ENCODE assay signal across 28 mouse cellular contexts in the genomic region with DNA sequence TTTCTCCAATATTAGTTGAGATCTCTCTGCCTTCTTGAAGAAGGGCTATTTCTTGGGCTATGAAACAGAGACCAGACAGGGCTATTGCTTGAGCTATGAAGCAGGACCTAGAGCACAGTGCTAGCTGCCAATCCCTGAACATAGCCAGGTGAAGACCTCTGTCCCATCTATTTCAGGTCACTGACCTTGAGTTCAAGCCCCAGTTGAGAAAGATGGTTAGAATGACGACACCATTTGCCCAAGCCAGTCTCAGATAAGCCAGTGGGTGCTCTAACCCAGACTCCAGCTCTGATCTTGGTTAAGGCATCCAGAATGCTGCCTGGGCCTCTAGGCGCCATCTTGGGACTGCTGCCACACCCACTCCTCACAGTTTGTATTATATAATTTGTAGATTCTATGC.
"Had no signal": no experiment of that assay in that cellular context is flagged by ENCODE, and none has a peak within 500 bp of the region (broad histone marks: within the 10 kb centered on the region; RNA-seq: fewer than 3 reads in every experiment).

No protein-coding gene starts in this region.

- H3K4me1 ChIP-seq: embryonic facial prominence, embryonic 13.5 days; embryonic facial prominence, embryonic 15.5 days had no signal

- H3K4me2 ChIP-seq: embryonic facial prominence, embryonic 12.5 days; embryonic facial prominence, embryonic 13.5 days; embryonic facial prominence, embryonic 15.5 days; forebrain, embryonic 12.5 days; forebrain, embryonic 13.5 days; forebrain, embryonic 15.5 days had no signal

- H3K27me3 ChIP-seq: embryonic facial prominence, embryonic 12.5 days; embryonic facial prominence, embryonic 13.5 days; embryonic facial prominence, embryonic 15.5 days; forebrain, embryonic 12.5 days; forebrain, embryonic 13.5 days; forebrain, embryonic 15.5 days had no signal

- H3K9me3 ChIP-seq: embryonic facial prominence, embryonic 10.5 days; embryonic facial prominence, embryonic 12.5 days; embryonic facial prominence, embryonic 13.5 days; embryonic facial prominence, embryonic 15.5 days; forebrain, embryonic 10.5 days; forebrain, embryonic 12.5 days; forebrain, embryonic 13.5 days; forebrain, embryonic 15.5 days had no signal

- H3K27ac ChIP-seq: embryonic facial prominence, embryonic 10.5 days; embryonic facial prominence, embryonic 12.5 days; embryonic facial prominence, embryonic 13.5 days; embryonic facial prominence, embryonic 15.5 days; forebrain, embryonic 10.5 days; forebrain, embryonic 12.5 days; forebrain, embryonic 13.5 days; forebrain, embryonic 15.5 days; gastrocnemius, adult 2 months had no signal

- ATAC-seq: forebrain, embryonic 13.5 days; forebrain, embryonic 14.5 days; forebrain, embryonic 15.5 days; forebrain, embryonic 16.5 days; forebrain, postnatal 0 days had no signal

- H3K36me3 ChIP-seq: embryonic facial prominence, embryonic 10.5 days; embryonic facial prominence, embryonic 12.5 days; embryonic facial prominence, embryonic 13.5 days; embryonic facial prominence, embryonic 15.5 days; forebrain, embryonic 10.5 days; forebrain, embryonic 12.5 days; forebrain, embryonic 15.5 days had no signal

- H3K4me3 ChIP-seq: embryonic facial prominence, embryonic 10.5 days; embryonic facial prominence, embryonic 12.5 days; embryonic facial prominence, embryonic 13.5 days; embryonic facial prominence, embryonic 15.5 days; erythroblast, embryonic 14.5 days; forebrain, embryonic 10.5 days; forebrain, embryonic 12.5 days; forebrain, embryonic 13.5 days; forebrain, embryonic 15.5 days; gastrocnemius, adult 2 months had no signal

- DNase-seq: cerebellum, adult 18-20 months; cerebellum, adult 2 months; cerebellum, adult 8-10 months; cerebellum, adult 9-10 months; cerebellum, adult 9-11 months; cerebellum, postnatal 10 days; cerebellum, postnatal 14 days; cerebellum, postnatal 25 days; cerebellum, postnatal 36 days; embryo, embryonic 11 days; forebrain, postnatal 0 days; gastrocnemius, adult 2 months; gastrocnemius, postnatal 10 days; gastrocnemius, postnatal 14 days; gastrocnemius, postnatal 25 days; gastrocnemius, postnatal 36 days; heart, adult 18-20 months had no signal

- H3K9ac ChIP-seq: embryonic facial prominence, embryonic 12.5 days; embryonic facial prominence, embryonic 13.5 days; embryonic facial prominence, embryonic 15.5 days; forebrain, embryonic 12.5 days; forebrain, embryonic 13.5 days; forebrain, embryonic 15.5 days; forebrain, postnatal 0 days had no signal
